Mouse (Mus musculus): ENCODE measurements around the gene Col8a1. TPM values are rescaled to one million over a fixed set of nuclear protein-coding genes. Genes with fewer than 3 reads are reported as not detected.
A peak's percentile ranks its signal among the peaks of the same experiment; 100 is the strongest.

Gene Col8a1
- 1.1 TPM in 2 replicates for polyA plus RNA-seq (2014; fragmentation: Nextera tagmentation; extraction: Ambion mirVana)

DNA sequence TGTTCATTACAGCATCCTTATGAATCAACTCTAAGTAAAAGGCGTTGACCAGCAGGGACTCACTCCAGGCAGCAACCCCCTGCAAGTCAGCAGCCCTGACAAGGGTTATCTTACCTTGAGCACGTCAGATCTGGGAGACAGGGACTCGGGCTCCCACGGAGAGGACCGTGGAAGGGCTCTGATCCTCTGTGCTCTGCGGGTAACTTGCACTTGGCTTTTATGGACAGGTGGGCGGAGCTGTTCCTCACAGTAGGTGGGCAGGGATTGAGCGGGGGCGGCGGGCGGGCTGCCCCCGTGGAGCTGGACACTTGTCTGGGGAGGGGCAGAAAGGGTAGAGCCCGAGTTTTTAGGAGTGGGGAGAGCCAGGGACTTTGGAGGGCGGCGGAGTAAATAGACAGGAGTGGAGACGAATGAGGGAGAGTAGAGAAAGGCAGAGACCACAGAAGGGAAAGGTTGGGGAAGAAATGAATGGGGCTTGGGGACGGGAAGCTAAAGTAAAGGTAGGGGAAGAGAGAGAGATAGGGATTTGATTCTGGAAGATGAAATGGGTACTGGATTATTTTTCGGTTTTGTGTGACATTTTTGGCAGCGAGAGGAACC lies at the start of gene Col8a1:
TSS of gene Col8a1 (minus strand) at position 212 of the 600 bp plus-strand sequence.
- Histone ChIP-seq H3K27me3 (ENCODE audit: control insufficient read depth, insufficient read depth, low read length) (no peaks in the 10 kb centered on the region), H3K36me3 (ENCODE audit: control insufficient read depth, insufficient read depth, low read length) (no peaks in the 10 kb centered on the region), H3K9me3 (ENCODE audit: control insufficient read depth, low read length) (no peaks in the 10 kb centered on the region), H3K4me2 (peak within 1 kb of the TSS; percentile 57), H3K4me1 (ENCODE audit: control insufficient read depth, insufficient read depth, low read length) (no peaks in the 10 kb centered on the region), H3K9ac (ENCODE audit: low read length) (peak within 1 kb of the TSS; percentile 37), H3K27ac (ENCODE audit: low read depth, low read length) (no peak within 1 kb of the TSS), H3K4me3 (ENCODE audit: low read depth, low read length) (peak within 1 kb of the TSS; percentile 26)
- 4% methylated on average over 19 of the region's 19 CpGs for WGBS
- ATAC-seq (ENCODE audit: low FRiP score) (peak; percentile 56), DNase-seq (ENCODE audit: low spot score, missing footprints) (peak; percentile 86)

DNA sequence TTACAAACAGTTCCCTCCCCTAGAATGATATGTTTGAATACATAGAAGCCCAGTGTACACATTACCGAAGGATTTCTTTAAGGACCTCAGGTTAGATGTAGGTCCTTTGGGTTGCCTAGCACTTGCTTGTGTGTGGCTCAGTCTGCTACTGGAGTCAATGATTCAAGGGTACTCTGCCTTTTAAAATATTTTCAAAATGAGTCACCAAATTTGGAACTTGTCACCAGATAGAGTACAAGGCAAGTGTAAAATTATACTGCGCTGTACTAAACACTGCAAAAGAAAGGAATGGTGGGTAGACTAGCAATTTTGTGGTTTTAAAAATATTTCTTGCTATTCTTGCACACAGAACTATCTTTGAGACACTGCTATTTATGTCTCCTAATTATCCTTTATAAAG lies 47.3 kb upstream of the Col8a1 start:
- WGBS, result 97% methylated on average over 2 of the region's 2 CpGs

DNA sequence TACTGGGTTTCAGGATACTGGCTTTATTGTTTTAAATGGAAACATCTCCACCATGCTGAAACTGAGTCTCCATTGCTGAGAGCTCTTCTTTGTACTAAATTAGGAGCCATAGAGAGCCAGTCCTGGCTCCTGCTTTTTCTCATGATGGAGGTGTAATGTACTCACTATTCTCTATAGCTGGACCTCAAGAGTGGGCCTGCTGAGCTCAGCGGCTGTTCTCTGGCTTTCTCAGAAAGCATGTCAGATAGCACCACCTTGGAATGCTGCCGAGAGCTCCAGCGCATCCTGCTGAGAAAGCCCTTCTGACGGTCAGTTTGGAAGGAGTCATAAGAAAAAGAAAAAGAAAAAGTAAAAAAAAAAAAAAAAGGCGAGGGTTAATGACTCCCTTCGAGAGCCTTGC lies 41.8 kb upstream of the Col8a1 start:
- no peaks in the 10 kb centered on the region for H3K9me3 ChIP-seq (ENCODE audit: control insufficient read depth, low read length)
- DNase-seq (ENCODE audit: low spot score, missing footprints) (peak; percentile 56), ATAC-seq (ENCODE audit: low FRiP score) (no peak)
- H3K9ac ChIP-seq (ENCODE audit: low read length), result no peak overlapping the region
- H3K27ac ChIP-seq (ENCODE audit: low read depth, low read length), result no peak overlapping the region
- H3K4me1 ChIP-seq (ENCODE audit: control insufficient read depth, insufficient read depth, low read length), result no peaks in the 10 kb centered on the region
- no peak overlapping the region for H3K4me3 ChIP-seq (ENCODE audit: low read depth, low read length)
- H3K27me3 ChIP-seq (ENCODE audit: control insufficient read depth, insufficient read depth, low read length), result no peaks in the 10 kb centered on the region
- WGBS, result 66% methylated on average over 6 of the region's 6 CpGs
- no peaks in the 10 kb centered on the region for H3K36me3 ChIP-seq (ENCODE audit: control insufficient read depth, insufficient read depth, low read length)
- H3K4me2 ChIP-seq, result no peak overlapping the region

More for the DNA sequence above, 47.3 kb upstream of the Col8a1 start:
- Histone ChIP-seq H3K4me3 (ENCODE audit: low read depth, low read length) (no peak overlapping the region), H3K27ac (ENCODE audit: low read depth, low read length) (no peak overlapping the region), H3K9ac (ENCODE audit: low read length) (no peak overlapping the region), H3K27me3 (ENCODE audit: control insufficient read depth, insufficient read depth, low read length) (no peaks in the 10 kb centered on the region), H3K9me3 (ENCODE audit: control insufficient read depth, low read length) (no peaks in the 10 kb centered on the region), H3K4me2 (no peak overlapping the region), H3K36me3 (ENCODE audit: control insufficient read depth, insufficient read depth, low read length) (no peaks in the 10 kb centered on the region), H3K4me1 (ENCODE audit: control insufficient read depth, insufficient read depth, low read length) (no peaks in the 10 kb centered on the region)
- DNase-seq (ENCODE audit: low spot score, missing footprints), result peak; percentile 17
- no peak for ATAC-seq (ENCODE audit: low FRiP score)

DNA sequence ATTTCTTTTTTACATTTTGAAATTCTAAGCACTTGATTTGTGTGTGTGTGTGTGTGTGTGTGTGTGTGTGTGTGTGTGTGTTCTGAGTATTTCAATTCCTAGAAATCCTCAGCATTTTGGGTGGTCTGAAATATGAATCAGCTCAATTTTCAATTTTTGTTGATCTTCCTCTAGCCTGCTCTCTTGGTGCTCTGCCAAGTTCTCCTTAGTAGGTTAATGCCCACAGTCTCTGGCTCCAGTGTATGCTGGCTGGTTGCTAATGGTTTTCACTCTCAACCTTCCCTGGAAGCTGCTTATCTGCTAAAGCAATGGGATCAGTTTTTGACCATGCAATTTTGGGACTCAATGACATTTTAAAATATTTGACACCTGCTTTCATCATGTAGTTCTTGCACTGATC lies 24.5 kb upstream of the Col8a1 start:
- DNase-seq (ENCODE audit: low spot score, missing footprints), result no peak
- Histone ChIP-seq H3K4me1 (ENCODE audit: control insufficient read depth, insufficient read depth, low read length) (no peaks in the 10 kb centered on the region), H3K9me3 (ENCODE audit: control insufficient read depth, low read length) (no peaks in the 10 kb centered on the region), H3K4me3 (ENCODE audit: low read depth, low read length) (no peak overlapping the region), H3K9ac (ENCODE audit: low read length) (no peak overlapping the region), H3K27me3 (ENCODE audit: control insufficient read depth, insufficient read depth, low read length) (no peaks in the 10 kb centered on the region), H3K4me2 (no peak overlapping the region), H3K27ac (ENCODE audit: low read depth, low read length) (no peak overlapping the region), H3K36me3 (ENCODE audit: control insufficient read depth, insufficient read depth, low read length) (no peaks in the 10 kb centered on the region)
- ATAC-seq (ENCODE audit: low FRiP score), result no peak

DNA sequence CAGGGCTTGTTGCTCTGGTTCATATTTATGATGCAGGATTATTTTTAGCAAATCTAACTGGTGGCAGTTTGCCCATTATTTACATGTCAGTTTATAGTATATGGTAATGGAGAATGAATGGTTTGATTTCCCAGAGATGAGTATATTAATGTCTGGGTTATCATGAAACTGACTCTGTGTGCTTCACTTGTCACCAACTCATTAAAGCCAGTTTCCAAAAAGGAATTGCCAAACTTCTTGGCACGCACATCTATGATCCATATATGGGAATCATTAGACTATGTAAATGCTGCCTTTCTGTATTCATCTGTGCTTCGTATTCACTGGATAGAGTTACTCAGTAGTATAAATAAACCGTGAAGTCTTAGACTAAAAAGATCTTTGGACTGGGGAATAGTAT lies 11.1 kb upstream of the Col8a1 start:
- Histone ChIP-seq H3K36me3 (ENCODE audit: control insufficient read depth, insufficient read depth, low read length) (no peaks in the 10 kb centered on the region), H3K4me3 (ENCODE audit: low read depth, low read length) (no peak overlapping the region), H3K27ac (ENCODE audit: low read depth, low read length) (no peak overlapping the region), H3K27me3 (ENCODE audit: control insufficient read depth, insufficient read depth, low read length) (no peaks in the 10 kb centered on the region), H3K4me2 (no peak overlapping the region), H3K9ac (ENCODE audit: low read length) (no peak overlapping the region), H3K4me1 (ENCODE audit: control insufficient read depth, insufficient read depth, low read length) (no peaks in the 10 kb centered on the region), H3K9me3 (ENCODE audit: control insufficient read depth, low read length) (no peaks in the 10 kb centered on the region)
- no peak for DNase-seq (ENCODE audit: low spot score, missing footprints)
- ATAC-seq (ENCODE audit: low FRiP score), result no peak
- WGBS, result 88% methylated on average over 3 of the region's 3 CpGs

DNA sequence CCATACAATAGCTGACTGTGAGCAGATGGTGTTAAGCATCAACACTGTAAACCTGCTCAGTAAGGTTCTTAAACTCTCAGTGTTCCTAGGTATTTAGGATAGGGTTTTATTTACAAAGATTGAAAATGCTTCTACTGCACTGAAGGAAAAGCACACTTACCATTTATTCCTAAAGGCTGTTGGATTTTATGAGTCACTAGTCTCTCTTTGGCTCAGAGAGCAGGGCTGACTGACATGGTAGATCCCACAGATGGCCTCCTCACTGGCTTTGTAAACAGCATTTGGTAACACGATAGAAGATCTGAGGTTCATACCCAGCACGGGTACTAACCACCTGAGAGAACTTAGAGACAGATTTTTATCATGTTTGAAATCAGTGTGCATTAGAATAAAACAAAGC lies 5.3 kb upstream of the Col8a1 start:
- Histone ChIP-seq H3K27me3 (ENCODE audit: control insufficient read depth, insufficient read depth, low read length) (no peaks in the 10 kb centered on the region), H3K9me3 (ENCODE audit: control insufficient read depth, low read length) (no peaks in the 10 kb centered on the region), H3K4me3 (ENCODE audit: low read depth, low read length) (no peak overlapping the region), H3K36me3 (ENCODE audit: control insufficient read depth, insufficient read depth, low read length) (no peaks in the 10 kb centered on the region), H3K27ac (ENCODE audit: low read depth, low read length) (no peak overlapping the region), H3K4me2 (no peak overlapping the region), H3K4me1 (ENCODE audit: control insufficient read depth, insufficient read depth, low read length) (no peaks in the 10 kb centered on the region), H3K9ac (ENCODE audit: low read length) (no peak overlapping the region)
- DNase-seq (ENCODE audit: low spot score, missing footprints), result peak; percentile 68
- WGBS, result 68% methylated on average over 2 of the region's 2 CpGs
- ATAC-seq (ENCODE audit: low FRiP score), result no peak

DNA sequence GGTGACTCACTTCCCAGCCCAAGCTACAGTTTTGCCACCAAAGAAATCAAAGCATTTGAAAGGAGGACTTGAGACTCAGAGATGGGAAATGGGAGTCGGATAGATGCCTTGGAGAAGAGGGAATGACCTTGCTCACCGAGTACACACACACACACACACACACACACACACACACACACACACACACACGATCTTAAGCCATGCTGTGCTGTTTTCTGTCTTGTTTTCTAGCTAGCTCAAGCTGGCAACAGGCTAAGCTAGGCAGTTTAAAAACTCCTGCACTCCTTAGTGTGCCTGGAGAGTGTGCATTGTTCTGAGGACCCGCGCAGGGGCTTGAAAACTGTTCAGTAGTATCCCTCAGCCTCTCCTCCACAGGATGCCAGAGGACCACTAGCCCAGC lies 1.2 kb upstream of the Col8a1 start:
- H3K4me2 ChIP-seq, result no peak overlapping the region
- H3K4me3 ChIP-seq (ENCODE audit: low read depth, low read length), result no peak overlapping the region
- 0 out of 2 replicates have a peak, but pooled peaks have one; percentile 36 for ATAC-seq (ENCODE audit: low FRiP score)

DNA sequence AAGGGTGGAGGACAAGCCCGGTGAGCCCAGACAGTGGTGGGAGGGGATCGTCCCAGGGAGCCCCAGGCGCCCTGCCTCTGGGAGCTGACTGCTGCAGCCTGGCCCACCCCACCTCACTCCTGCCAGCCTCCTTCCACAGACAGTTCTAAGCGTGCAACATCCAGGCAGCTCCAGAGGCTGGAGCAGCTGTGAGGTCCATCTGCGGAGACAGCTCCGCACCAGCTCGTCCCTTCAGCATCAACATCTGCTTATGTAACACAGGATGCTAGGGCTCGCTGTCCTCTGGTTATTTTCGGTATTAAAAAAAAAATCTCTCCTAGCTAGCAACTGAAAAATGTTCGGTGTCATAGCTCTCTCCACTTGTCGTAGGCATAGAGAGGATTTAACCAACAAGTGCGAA lies 704 bp upstream of the Col8a1 start:
- no peaks in the 10 kb centered on the region for H3K4me1 ChIP-seq (ENCODE audit: control insufficient read depth, insufficient read depth, low read length)
- peak overlapping the region; percentile 57 for H3K4me2 ChIP-seq
- ATAC-seq (ENCODE audit: low FRiP score), result peak; percentile 79
- H3K27me3 ChIP-seq (ENCODE audit: control insufficient read depth, insufficient read depth, low read length), result no peaks in the 10 kb centered on the region
- peak overlapping the region; percentile 26 for H3K4me3 ChIP-seq (ENCODE audit: low read depth, low read length)
- H3K27ac ChIP-seq (ENCODE audit: low read depth, low read length), result no peak overlapping the region
- peak overlapping the region; percentile 37 for H3K9ac ChIP-seq (ENCODE audit: low read length)
- H3K36me3 ChIP-seq (ENCODE audit: control insufficient read depth, insufficient read depth, low read length), result no peaks in the 10 kb centered on the region
- 22% methylated on average over 12 of the region's 12 CpGs for WGBS
- no peaks in the 10 kb centered on the region for H3K9me3 ChIP-seq (ENCODE audit: control insufficient read depth, low read length)
- peak; percentile 91 for DNase-seq (ENCODE audit: low spot score, missing footprints)

More for the DNA sequence above, 1.2 kb upstream of the Col8a1 start:
- H3K9me3 ChIP-seq (ENCODE audit: control insufficient read depth, low read length), result no peaks in the 10 kb centered on the region
- no peaks in the 10 kb centered on the region for H3K4me1 ChIP-seq (ENCODE audit: control insufficient read depth, insufficient read depth, low read length)
- H3K36me3 ChIP-seq (ENCODE audit: control insufficient read depth, insufficient read depth, low read length), result no peaks in the 10 kb centered on the region
- H3K27ac ChIP-seq (ENCODE audit: low read depth, low read length), result no peak overlapping the region
- no peak overlapping the region for H3K9ac ChIP-seq (ENCODE audit: low read length)
- 38% methylated on average over 5 of the region's 5 CpGs for WGBS
- H3K27me3 ChIP-seq (ENCODE audit: control insufficient read depth, insufficient read depth, low read length), result no peaks in the 10 kb centered on the region
- peak; percentile 87 for DNase-seq (ENCODE audit: low spot score, missing footprints)

DNA sequence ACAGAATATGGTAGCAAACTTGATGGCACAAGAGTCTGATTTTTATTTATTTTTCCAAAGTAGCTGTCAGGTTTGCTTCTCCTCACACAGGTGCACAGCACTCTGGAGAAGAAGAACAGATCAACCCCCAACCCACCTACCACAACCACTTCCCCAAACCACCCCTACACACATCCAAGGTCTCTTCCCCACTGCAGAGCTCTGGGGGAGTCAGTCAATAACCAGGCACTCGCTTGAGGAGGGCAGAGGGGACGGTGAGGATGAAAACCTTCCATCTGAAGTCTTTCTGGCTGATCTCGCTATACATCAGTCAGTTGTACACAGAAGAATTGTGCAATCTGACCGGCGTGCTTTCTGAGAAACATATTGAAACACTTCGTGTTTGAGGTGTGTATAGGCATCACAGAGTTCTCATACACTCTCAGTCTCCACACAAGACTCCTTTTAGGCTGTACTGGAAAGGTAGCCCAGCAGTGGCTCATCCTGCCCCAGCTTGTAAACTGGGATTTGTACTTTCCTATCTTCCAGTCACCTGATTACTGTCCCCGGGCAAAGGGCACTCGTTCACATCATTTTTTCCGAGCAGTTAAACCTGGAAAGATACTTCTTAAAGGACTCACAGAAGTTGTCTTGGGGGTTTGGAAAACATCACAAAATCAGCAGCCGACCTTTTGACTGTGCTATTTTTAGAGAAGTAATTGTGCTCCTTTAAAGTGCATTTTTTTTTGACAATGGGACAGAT lies 827 bp downstream of the Col8a1 start:
- Histone ChIP-seq H3K36me3 (ENCODE audit: control insufficient read depth, insufficient read depth, low read length) (no peaks in the 10 kb centered on the region), H3K4me2 (no peak overlapping the region), H3K9me3 (ENCODE audit: control insufficient read depth, low read length) (no peaks in the 10 kb centered on the region), H3K9ac (ENCODE audit: low read length) (no peak overlapping the region), H3K4me3 (ENCODE audit: low read depth, low read length) (no peak overlapping the region), H3K27ac (ENCODE audit: low read depth, low read length) (no peak overlapping the region), H3K4me1 (ENCODE audit: control insufficient read depth, insufficient read depth, low read length) (no peaks in the 10 kb centered on the region), H3K27me3 (ENCODE audit: control insufficient read depth, insufficient read depth, low read length) (no peaks in the 10 kb centered on the region)
- 69% methylated on average over 10 of the region's 10 CpGs for WGBS
- no peak for ATAC-seq (ENCODE audit: low FRiP score)
- DNase-seq (ENCODE audit: low spot score, missing footprints), result peak; percentile 4

Measured in midbrain, embryonic 11.5 days (tissue).